Mouse (Mus musculus) kidney, embryonic 15.5 days (tissue): ENCODE results near the gene Col6a3. TPM values are rescaled to one million over a fixed set of nuclear protein-coding genes. Genes with fewer than 3 reads are reported as not detected.

Experiments used
- ATAC-seq: fragments of 200-750 bp; cut with Nextera tagmentation; replicated peaks from 2 replicates; pipeline ENCODE4 v1.8.0; 2017; ENCODE audit warnings: moderate TSS enrichment; ENCODE audit not compliant: low FRiP score
- H3K27ac ChIP-seq: fragments of 300-500 bp; sonication (generic); 2 replicates; pipeline ENCODE4 v1.5.1; 2015; ENCODE audit warnings: mild to moderate bottlenecking, inconsistent platforms
- H3K27me3 ChIP-seq: fragments of 300-500 bp; sonication (generic); 2 replicates; pipeline ENCODE4 v1.6.1; 2015; ENCODE audit warnings: inconsistent platforms
- H3K36me3 ChIP-seq: fragments of 300-500 bp; sonication (generic); 2 replicates; pipeline ENCODE4 v1.6.1; 2015; ENCODE audit warnings: inconsistent platforms
- H3K4me1 ChIP-seq: fragments of 300-500 bp; sonication (generic); 2 replicates; pipeline ENCODE4 v1.6.1; 2015; ENCODE audit warnings: inconsistent platforms
- H3K4me2 ChIP-seq: fragments of 300-500 bp; sonication (generic); 2 replicates; pipeline ENCODE4 v1.6.1; 2015; ENCODE audit warnings: moderate library complexity, mild to moderate bottlenecking, inconsistent platforms
- H3K4me3 ChIP-seq: fragments of 300-500 bp; sonication (generic); replicated peaks from 2 replicates; pipeline ENCODE4 v1.5.1; 2015; ENCODE audit warnings: mild to moderate bottlenecking, inconsistent platforms
- H3K9ac ChIP-seq: fragments of 300-500 bp; sonication (generic); 2 replicates; pipeline ENCODE4 v1.6.1; 2015; ENCODE audit warnings: mild to moderate bottlenecking, inconsistent platforms
- H3K9me3 ChIP-seq: fragments of 300-500 bp; sonication (generic); replicated peaks from 2 replicates; pipeline ENCODE4 v1.6.1; 2016; ENCODE audit warnings: inconsistent platforms
- WGBS: fragments of 180-500 bp; shearing (Covaris S2); methylation state at CpG from one replicate; pipeline ENCODE4 v1.1.7; 2015; ENCODE audit warnings: mixed read lengths; 5-methylcytosine and 5-hydroxymethylcytosine counted together
- polyA plus RNA-seq: library from polyadenylated mRNA; unstranded; fragments of >200 nt; fragmentation: Nextera tagmentation; extraction: Ambion mirVana; gene quantifications from 2 replicates; pipeline ENCODE4 v1.2.1, GENCODE M21; 2015

The Col6a3 gene
- polyA plus RNA-seq, 1 experiment from 2014 or later: 39.0 TPM

GRCm38 (mm10) chr1:90748544-90748943, 95.2 kb downstream of the Col6a3 start:
- no peaks in the 10 kb centered on the region for H3K36me3 ChIP-seq
- no peak overlapping the region for H3K4me2 ChIP-seq
- H3K27ac ChIP-seq: no peak overlapping the region
- H3K9ac ChIP-seq: no peak overlapping the region
- peaks cover 20% of the 10 kb centered on the region for H3K4me1 ChIP-seq
- H3K4me3 ChIP-seq: no peak overlapping the region
- WGBS: 82% methylated on average over 4 of the region's 4 CpGs
- ATAC-seq: no peak
- H3K27me3 ChIP-seq: no peaks in the 10 kb centered on the region
- no peaks in the 10 kb centered on the region for H3K9me3 ChIP-seq

- WGBS: 4% methylated on average over 14 of the region's 14 CpGs
- no peaks in the 10 kb centered on the region for H3K9me3 ChIP-seq
- peak overlapping the region; percentile 1; the same call in 1 of the 2 replicates for H3K9ac ChIP-seq
- peak; percentile 89 for ATAC-seq
- H3K27me3 ChIP-seq: no peaks in the 10 kb centered on the region
- peaks cover 27% of the 10 kb centered on the region for H3K4me1 ChIP-seq
- H3K36me3 ChIP-seq: no peaks in the 10 kb centered on the region
- peak overlapping the region; percentile 71 for H3K27ac ChIP-seq
- H3K4me3 ChIP-seq: peak overlapping the region; percentile 27
- H3K4me2 ChIP-seq: peak overlapping the region; percentile 55
Observed at GRCm38 (mm10) chr1:90743941-90744386, 99.8 kb downstream of the Col6a3 start.

- Histone ChIP-seq H3K4me2 (peak overlapping the region; percentile 55), H3K4me1 (peaks cover 27% of the 10 kb centered on the region), H3K9me3 (no peaks in the 10 kb centered on the region), H3K27ac (peak overlapping the region; percentile 71), H3K36me3 (no peaks in the 10 kb centered on the region), H3K9ac (no peak overlapping the region), H3K27me3 (no peaks in the 10 kb centered on the region), H3K4me3 (no peak overlapping the region)
- no peak for ATAC-seq
- 95% methylated on average over 1 of the region's 1 CpGs for WGBS
Observed at GRCm38 (mm10) chr1:90743445-90743844, 100.3 kb downstream of the Col6a3 start.

- WGBS: 77% methylated on average over 7 of the region's 7 CpGs
- H3K27ac ChIP-seq: no peak overlapping the region
- H3K4me1 ChIP-seq: peaks cover 33% of the 10 kb centered on the region
- H3K9me3 ChIP-seq: no peaks in the 10 kb centered on the region
- ATAC-seq: no peak
- no peak overlapping the region for H3K4me3 ChIP-seq
- no peaks in the 10 kb centered on the region for H3K27me3 ChIP-seq
- no peaks in the 10 kb centered on the region for H3K36me3 ChIP-seq
- no peak overlapping the region for H3K4me2 ChIP-seq
- H3K9ac ChIP-seq: no peak overlapping the region
Observed at GRCm38 (mm10) chr1:90742641-90743040, 101.1 kb downstream of the Col6a3 start.

GRCm38 (mm10) chr1:90740216-90741170, 103.3 kb downstream of the Col6a3 start:
- peaks cover 29% of the 10 kb centered on the region for H3K4me1 ChIP-seq
- H3K9me3 ChIP-seq: no peaks in the 10 kb centered on the region
- no peaks in the 10 kb centered on the region for H3K36me3 ChIP-seq
- H3K4me2 ChIP-seq: no peak overlapping the region
- WGBS: 81% methylated on average over 11 of the region's 11 CpGs
- no peak for ATAC-seq
- no peak overlapping the region for H3K9ac ChIP-seq
- no peak overlapping the region for H3K27ac ChIP-seq
- H3K4me3 ChIP-seq: no peak overlapping the region
- no peaks in the 10 kb centered on the region for H3K27me3 ChIP-seq

GRCm38 (mm10) chr1:90738913-90739312, 104.9 kb downstream of the Col6a3 start:
- Histone ChIP-seq H3K9me3 (no peaks in the 10 kb centered on the region), H3K4me2 (no peak overlapping the region), H3K36me3 (no peaks in the 10 kb centered on the region), H3K4me3 (no peak overlapping the region), H3K9ac (no peak overlapping the region), H3K4me1 (peaks cover 22% of the 10 kb centered on the region), H3K27me3 (no peaks in the 10 kb centered on the region), H3K27ac (no peak overlapping the region)
- 91% methylated on average over 2 of the region's 2 CpGs for WGBS
- no peak for ATAC-seq

- 93% methylated on average over 3 of the region's 3 CpGs for WGBS
- H3K9me3 ChIP-seq: no peaks in the 10 kb centered on the region
- H3K27me3 ChIP-seq: no peaks in the 10 kb centered on the region
- no peak overlapping the region for H3K4me2 ChIP-seq
- H3K9ac ChIP-seq: no peak overlapping the region
- H3K4me3 ChIP-seq: no peak overlapping the region
- no peak for ATAC-seq
- H3K4me1 ChIP-seq: peaks cover 4% of the 10 kb centered on the region; the same call in 1 of the 2 replicates
- no peaks in the 10 kb centered on the region for H3K36me3 ChIP-seq
- H3K27ac ChIP-seq: no peak overlapping the region
Observed at GRCm38 (mm10) chr1:90729466-90729865, 114.3 kb downstream of the Col6a3 start.

- H3K27ac ChIP-seq: no peak overlapping the region
Observed at GRCm38 (mm10) chr1:90723754-90724153, 120.0 kb downstream of the Col6a3 start.

GRCm38 (mm10) chr1:90723325-90723724, 120.4 kb downstream of the Col6a3 start:
- Histone ChIP-seq H3K4me1 (no peaks in the 10 kb centered on the region; the same call in none of the 2 replicates), H3K27me3 (no peaks in the 10 kb centered on the region), H3K27ac (no peak overlapping the region), H3K4me3 (no peak overlapping the region), H3K9me3 (no peaks in the 10 kb centered on the region), H3K36me3 (no peaks in the 10 kb centered on the region), H3K4me2 (no peak overlapping the region), H3K9ac (no peak overlapping the region)
- no peak for ATAC-seq

More at GRCm38 (mm10) chr1:90723754-90724153, 120.0 kb downstream of the Col6a3 start:
- Histone ChIP-seq H3K4me2 (no peak overlapping the region), H3K4me1 (no peaks in the 10 kb centered on the region; the same call in none of the 2 replicates), H3K4me3 (no peak overlapping the region), H3K9me3 (no peaks in the 10 kb centered on the region), H3K36me3 (no peaks in the 10 kb centered on the region), H3K27me3 (no peaks in the 10 kb centered on the region), H3K9ac (no peak overlapping the region)
- ATAC-seq: no peak

- Histone ChIP-seq H3K9ac (no peak overlapping the region), H3K4me3 (no peak overlapping the region), H3K27me3 (no peaks in the 10 kb centered on the region), H3K36me3 (no peaks in the 10 kb centered on the region), H3K27ac (no peak overlapping the region), H3K4me2 (no peak overlapping the region), H3K4me1 (no peaks in the 10 kb centered on the region; the same call in none of the 2 replicates), H3K9me3 (no peaks in the 10 kb centered on the region)
- no peak for ATAC-seq
Observed at GRCm38 (mm10) chr1:90722021-90722420, 121.8 kb downstream of the Col6a3 start.

- Histone ChIP-seq H3K4me1 (no peaks in the 10 kb centered on the region; the same call in none of the 2 replicates), H3K27me3 (no peaks in the 10 kb centered on the region), H3K27ac (no peak overlapping the region), H3K4me2 (no peak overlapping the region), H3K36me3 (no peaks in the 10 kb centered on the region), H3K4me3 (no peak overlapping the region), H3K9ac (no peak overlapping the region), H3K9me3 (no peaks in the 10 kb centered on the region)
- 33% methylated on average over 7 of the region's 7 CpGs for WGBS
- ATAC-seq: no peak
Observed at GRCm38 (mm10) chr1:90720610-90721241, 123.0 kb downstream of the Col6a3 start.
